ENCODE assay signal across 7 mouse cellular contexts in the genomic region with DNA sequence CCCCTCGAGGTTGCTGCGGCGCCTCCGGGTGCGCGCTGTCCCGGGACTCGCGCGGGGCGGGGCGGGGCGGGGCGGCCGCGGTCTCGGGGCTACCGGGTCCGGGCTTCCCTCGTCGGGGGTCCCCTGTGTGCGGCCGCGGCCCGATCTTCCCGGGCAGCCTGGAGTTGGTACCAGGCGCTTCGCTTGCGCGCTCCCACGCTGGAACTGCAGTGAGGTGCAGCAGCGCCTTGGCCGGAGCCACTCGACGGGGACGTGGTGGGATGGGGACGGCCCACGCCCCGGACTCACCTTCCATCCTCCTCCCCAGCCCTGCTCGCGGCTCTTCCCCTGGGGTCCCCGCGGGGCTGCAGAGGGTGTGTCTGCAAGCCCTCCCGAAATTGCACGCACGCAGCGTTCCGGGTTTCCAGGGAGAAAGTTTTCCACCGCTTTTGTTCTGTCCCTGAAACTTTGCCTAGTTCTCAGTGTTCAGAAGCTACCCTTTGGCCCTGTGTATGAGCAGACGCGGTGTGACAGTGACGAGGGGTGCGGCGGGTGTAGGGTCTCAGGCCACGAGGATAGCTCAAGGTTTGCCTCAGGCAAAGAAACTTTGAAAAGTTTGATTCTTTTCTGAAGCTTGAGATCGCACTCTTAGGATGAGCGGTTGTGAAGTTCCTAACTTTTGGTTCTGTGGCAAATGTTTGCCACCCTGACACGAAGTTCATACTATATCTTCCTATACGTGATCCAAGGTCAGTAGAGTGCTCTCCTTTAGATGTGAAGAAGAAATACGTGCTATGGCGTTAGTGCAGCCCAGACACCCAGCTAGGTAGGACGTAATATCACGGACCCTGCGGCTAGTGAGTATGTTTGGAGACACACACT. TPM values are rescaled to one million over a fixed set of nuclear protein-coding genes. Genes with fewer than 3 reads are reported as not detected.
DNase-seq lines count a peak whose midpoint lies in the region; ATAC-seq lines count a peak whose summit lies in the region.

No protein-coding gene starts in this region.

- WGBS in forebrain, embryonic 16.5 days = 4% methylated on average over 62 of the region's 64 CpGs

- no peaks in the 10 kb centered on the region for H3K36me3 ChIP-seq in forebrain, embryonic 16.5 days (ENCODE audit: control insufficient read depth, insufficient read depth)

- peaks cover 14% of the 10 kb centered on the region for H3K4me1 ChIP-seq in forebrain, embryonic 16.5 days (replicated peaks; ENCODE audit: control insufficient read depth, insufficient read depth, low read length)

- H3K9ac ChIP-seq in forebrain, embryonic 16.5 days (replicated peaks; ENCODE audit: low read depth, low read length) = peak overlapping the region; percentile 94

- DNase-seq in ovary, adult 18-20 months (ENCODE audit: low spot score) = peak; percentile 5
- no peak for DNase-seq in ovary, postnatal 10 days (ENCODE audit: low spot score)
- DNase-seq in adrenal gland, postnatal 14 days = peak; percentile 59
- DNase-seq in lung, postnatal 14 days = peak; percentile 42
- peak; percentile 0 for DNase-seq in retina, adult 2 months (ENCODE audit: low read depth, low spot score)

- H3K4me3 ChIP-seq in forebrain, embryonic 16.5 days (replicated peaks; ENCODE audit: low read length) = peak overlapping the region; percentile 72

- H3K27ac ChIP-seq in forebrain, embryonic 16.5 days (ENCODE audit: low read length) = peak overlapping the region; percentile 42

- H3K9me3 ChIP-seq in forebrain, embryonic 16.5 days (ENCODE audit: control insufficient read depth, low read length) = no peaks in the 10 kb centered on the region

- ATAC-seq in forebrain, embryonic 16.5 days = peak; percentile 83
- ATAC-seq in inflammation-experienced regulatory T-cells, adult 6 months = peak; percentile 38

- H3K4me2 ChIP-seq in forebrain, embryonic 16.5 days (ENCODE audit: low read length) = peak overlapping the region; percentile 72

- no peaks in the 10 kb centered on the region for H3K27me3 ChIP-seq in forebrain, embryonic 16.5 days (replicated peaks; ENCODE audit: control insufficient read depth, insufficient read depth, low read length)

RNA-seq across cellular contexts. Expression of a gene that starts 0.6 kb away (rescaled TPM):
- total RNA-seq in adrenal gland, postnatal 14 days (2021) = 32.3 and 34.5 TPM in 2 replicates
- 12.8 and 16.4 TPM in 2 replicates for polyA plus RNA-seq in forebrain, embryonic 16.5 days (2015; fragmentation: Nextera tagmentation; extraction: Ambion mirVana)
- 10 to 100 TPM in 2 of 3 experiments, 1 to 10 TPM in 1; 10.0 to 16.4 (median 14.8) TPM for polyA plus RNA-seq in inflammation-experienced regulatory T-cells, adult 6 months (2017; shearing (Covaris generic))
